Mouse (Mus musculus): Measurements from ENCODE around the gene Sdf2l1. TPM values are rescaled to one million over a fixed set of nuclear protein-coding genes. Genes with fewer than 3 reads are reported as not detected.

The Sdf2l1 gene
- polyA plus RNA-seq, 1 experiment, result 28.0 TPM

- Histone ChIP-seq H3K4me3 (replicated peaks; ENCODE audit: control insufficient read depth, low read depth, low read length) (no peak overlapping the region), H3K27ac (ENCODE audit: control insufficient read depth, insufficient read depth, low read depth, low read length, poor library complexity) (no peak overlapping the region), H3K4me1 (ENCODE audit: control insufficient read depth, insufficient read depth, low read length) (no peaks in the 10 kb centered on the region)
- 92% methylated on average over 2 of the region's 2 CpGs for WGBS
- no peak for TF ChIP-seq CTCF (IDR thresholded peaks at IDR 0.05; ENCODE audit: control insufficient read depth, insufficient read depth, low read length)
- TF ChIP-seq POLR2A (IDR thresholded peaks at IDR 0.05; ENCODE audit: borderline replicate concordance, control insufficient read depth, low read depth, low read length), result no peak
These were observed 22.2 kb upstream of the Sdf2l1 start for GRCm38 (mm10) chr16:17154346-17154745.

DNA sequence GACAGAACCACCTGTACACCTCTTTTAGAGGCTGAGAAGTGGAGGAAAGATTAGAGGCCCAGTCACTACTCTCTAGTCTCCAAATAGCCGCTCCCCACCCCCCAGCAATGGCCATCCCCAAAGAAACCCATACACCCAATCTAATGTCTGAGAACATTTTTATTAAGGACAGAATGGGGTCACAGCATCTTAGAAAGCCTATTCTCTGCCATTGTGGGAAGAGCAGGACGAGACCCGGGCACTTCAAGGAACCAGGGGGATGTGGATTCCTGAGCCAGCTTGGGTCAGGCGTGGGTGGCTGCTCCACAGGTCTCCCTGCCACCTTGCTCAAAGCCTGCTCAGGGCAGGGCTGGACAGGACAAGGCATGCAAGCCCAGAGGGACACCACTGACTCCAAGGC, 19.7 kb upstream of the Sdf2l1 start:
- Histone ChIP-seq H3K4me3 (replicated peaks; ENCODE audit: control insufficient read depth, low read depth, low read length) (no peak overlapping the region), H3K27ac (ENCODE audit: control insufficient read depth, insufficient read depth, low read depth, low read length, poor library complexity) (no peak overlapping the region), H3K4me1 (ENCODE audit: control insufficient read depth, insufficient read depth, low read length) (no peaks in the 10 kb centered on the region; the same call in 1 of the 2 replicates)
- 92% methylated on average over 4 of the region's 4 CpGs for WGBS
- TF ChIP-seq CTCF (IDR thresholded peaks at IDR 0.05; ENCODE audit: control insufficient read depth, insufficient read depth, low read length), result no peak
- TF ChIP-seq POLR2A (IDR thresholded peaks at IDR 0.05; ENCODE audit: borderline replicate concordance, control insufficient read depth, low read depth, low read length), result no peak

- no peak overlapping the region for H3K4me3 ChIP-seq (replicated peaks; ENCODE audit: control insufficient read depth, low read depth, low read length)
- TF ChIP-seq CTCF (IDR thresholded peaks at IDR 0.05; ENCODE audit: control insufficient read depth, insufficient read depth, low read length), result no peak
- 75% methylated on average over 7 of the region's 7 CpGs for WGBS
- H3K27ac ChIP-seq (ENCODE audit: control insufficient read depth, insufficient read depth, low read depth, low read length, poor library complexity), result no peak overlapping the region
- H3K4me1 ChIP-seq (ENCODE audit: control insufficient read depth, insufficient read depth, low read length), result no peaks in the 10 kb centered on the region; the same call in 1 of the 2 replicates
These were observed 18.5 kb upstream of the Sdf2l1 start for GRCm38 (mm10) chr16:17150520-17151258.

GRCm38 (mm10) chr16:17148084-17148483, 15.9 kb upstream of the Sdf2l1 start:
- no peak for TF ChIP-seq CTCF (IDR thresholded peaks at IDR 0.05; ENCODE audit: control insufficient read depth, insufficient read depth, low read length)
- TF ChIP-seq POLR2A (IDR thresholded peaks at IDR 0.05; ENCODE audit: borderline replicate concordance, control insufficient read depth, low read depth, low read length), result no peak
- WGBS, result 41% methylated on average over 16 of the region's 16 CpGs
- Histone ChIP-seq H3K4me1 (ENCODE audit: control insufficient read depth, insufficient read depth, low read length) (no peaks in the 10 kb centered on the region; the same call in 1 of the 2 replicates), H3K4me3 (replicated peaks; ENCODE audit: control insufficient read depth, low read depth, low read length) (no peak overlapping the region), H3K27ac (ENCODE audit: control insufficient read depth, insufficient read depth, low read depth, low read length, poor library complexity) (no peak overlapping the region)

DNA sequence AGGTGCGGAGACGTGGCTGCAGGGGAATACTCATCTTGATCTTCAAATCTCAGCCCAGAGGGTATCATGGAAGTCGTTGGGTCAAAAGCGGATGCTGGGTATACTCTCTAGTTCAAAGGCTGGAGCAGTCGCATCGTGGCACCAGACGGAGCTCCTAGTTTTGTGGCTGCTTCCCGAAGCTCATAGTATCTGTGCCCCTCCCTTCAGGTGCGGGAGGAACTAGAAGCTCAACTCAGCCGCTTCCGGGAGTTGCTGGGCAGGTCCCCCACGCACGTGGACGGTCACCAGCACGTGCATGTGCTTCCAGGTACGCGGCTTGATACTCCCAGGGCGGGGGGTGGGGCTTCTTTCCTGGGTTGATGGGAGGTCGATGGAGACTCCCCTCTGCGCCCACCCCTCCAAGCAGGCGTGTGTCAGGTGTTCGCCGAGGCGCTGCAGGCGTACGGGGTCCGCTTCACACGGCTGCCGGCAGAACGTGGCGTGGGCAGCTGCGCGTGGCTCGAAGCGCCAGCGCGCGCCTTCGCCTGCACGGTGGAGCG, 15.3 kb upstream of the Sdf2l1 start:
- Histone ChIP-seq H3K27ac (ENCODE audit: control insufficient read depth, insufficient read depth, low read depth, low read length, poor library complexity) (no peak overlapping the region), H3K4me1 (ENCODE audit: control insufficient read depth, insufficient read depth, low read length) (no peaks in the 10 kb centered on the region; the same call in 1 of the 2 replicates), H3K4me3 (replicated peaks; ENCODE audit: control insufficient read depth, low read depth, low read length) (peak overlapping the region; percentile 79)
- 2% methylated on average over 41 of the region's 41 CpGs for WGBS
- no peak for TF ChIP-seq POLR2A (IDR thresholded peaks at IDR 0.05; ENCODE audit: borderline replicate concordance, control insufficient read depth, low read depth, low read length)
- TF ChIP-seq CTCF (IDR thresholded peaks at IDR 0.05; ENCODE audit: control insufficient read depth, insufficient read depth, low read length), result no peak; the same call in 1 of the 2 replicates

GRCm38 (mm10) chr16:17146772-17147235, 14.6 kb upstream of the Sdf2l1 start, which contains the start of gene Ccdc116:
TSS of gene Ccdc116 (minus strand) at chr16:17147229.
- no peaks in the 10 kb centered on the region; the same call in 1 of the 2 replicates for H3K4me1 ChIP-seq (ENCODE audit: control insufficient read depth, insufficient read depth, low read length)
- H3K27ac ChIP-seq (ENCODE audit: control insufficient read depth, insufficient read depth, low read depth, low read length, poor library complexity), result no peak within 1 kb of the TSS
- TF ChIP-seq POLR2A (IDR thresholded peaks at IDR 0.05; ENCODE audit: borderline replicate concordance, control insufficient read depth, low read depth, low read length) (peak; percentile 46; the same call in 1 of the 2 replicates), CTCF (IDR thresholded peaks at IDR 0.05; ENCODE audit: control insufficient read depth, insufficient read depth, low read length) (peak; percentile 30; the same call in 1 of the 2 replicates)
- under 1% methylated on average over 34 of the region's 34 CpGs for WGBS
- peak within 1 kb of the TSS; percentile 79 for H3K4me3 ChIP-seq (replicated peaks; ENCODE audit: control insufficient read depth, low read depth, low read length)

DNA sequence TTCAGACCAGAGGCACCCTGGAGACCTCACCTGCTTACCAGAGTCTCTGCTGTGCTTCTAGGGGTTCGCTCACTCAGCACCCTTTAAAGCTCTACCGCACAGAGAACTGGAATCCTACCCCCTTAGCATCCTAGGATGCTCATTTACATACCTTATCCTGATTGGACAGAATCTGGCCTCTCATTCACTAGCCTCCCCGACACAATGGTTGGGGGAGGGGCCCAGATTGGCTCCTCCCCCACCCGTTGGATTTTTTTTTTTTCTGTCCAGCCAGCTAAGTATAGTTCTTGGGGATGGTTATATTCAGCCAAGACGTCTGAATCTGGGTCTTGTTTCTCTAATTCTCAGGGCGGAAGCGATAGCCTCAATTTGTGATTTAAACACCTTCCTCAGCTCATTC, 12.2 kb upstream of the Sdf2l1 start, which contains the start of gene Ydjc:
Ydjc (plus strand) TSS at position 283 of the 400 bp plus-strand sequence.
- 40% methylated on average over 7 of the region's 7 CpGs for WGBS

GRCm38 (mm10) chr16:17137355-17137754, 5.2 kb upstream of the Sdf2l1 start:
- WGBS, result 82% methylated on average over 15 of the region's 15 CpGs
- H3K27ac ChIP-seq (ENCODE audit: control insufficient read depth, insufficient read depth, low read depth, low read length, poor library complexity), result no peak overlapping the region
- no peak for TF ChIP-seq CTCF (IDR thresholded peaks at IDR 0.05; ENCODE audit: control insufficient read depth, insufficient read depth, low read length)
- TF ChIP-seq POLR2A (IDR thresholded peaks at IDR 0.05; ENCODE audit: borderline replicate concordance, control insufficient read depth, low read depth, low read length), result no peak
- no peaks in the 10 kb centered on the region for H3K4me1 ChIP-seq (ENCODE audit: control insufficient read depth, insufficient read depth, low read length)
- H3K4me3 ChIP-seq (replicated peaks; ENCODE audit: control insufficient read depth, low read depth, low read length), result no peak overlapping the region

More for the DNA sequence above, 12.2 kb upstream of the Sdf2l1 start, which contains the start of gene Ydjc:
- no peak within 1 kb of the TSS for H3K4me3 ChIP-seq (replicated peaks; ENCODE audit: control insufficient read depth, low read depth, low read length)
- TF ChIP-seq CTCF (IDR thresholded peaks at IDR 0.05; ENCODE audit: control insufficient read depth, insufficient read depth, low read length) (no peak), POLR2A (IDR thresholded peaks at IDR 0.05; ENCODE audit: borderline replicate concordance, control insufficient read depth, low read depth, low read length) (no peak)
- no peaks in the 10 kb centered on the region; the same call in 1 of the 2 replicates for H3K4me1 ChIP-seq (ENCODE audit: control insufficient read depth, insufficient read depth, low read length)
- no peak within 1 kb of the TSS for H3K27ac ChIP-seq (ENCODE audit: control insufficient read depth, insufficient read depth, low read depth, low read length, poor library complexity)

All from bone marrow, adult 2 months (tissue).